Mouse (Mus musculus): Measurements from ENCODE around the gene Aox1.
A peak's percentile ranks its signal among the peaks of the same experiment; 100 is the strongest.

The Aox1 gene

GRCm38 (mm10) chr1:58112880-58113279 lies 83.1 kb downstream of the Aox1 start, which contains the start of gene Aox3:
Aox3 (plus strand) TSS chr1:58113130.
- DNase-seq, result peak; percentile 84 to 88

- no peak for DNase-seq
Observed at GRCm38 (mm10) chr1:58113441-58113840, 83.7 kb downstream of the Aox1 start.

- peak; percentile 46 to 61 for DNase-seq
Observed at GRCm38 (mm10) chr1:58114021-58114560, 84.4 kb downstream of the Aox1 start.

GRCm38 (mm10) chr1:58114666-58115375 lies 85.1 kb downstream of the Aox1 start:
- no peak for DNase-seq

GRCm38 (mm10) chr1:58118231-58118630 lies 88.5 kb downstream of the Aox1 start:
- no peak for DNase-seq

- DNase-seq, result no peak
Observed at GRCm38 (mm10) chr1:58124901-58125300, 95.2 kb downstream of the Aox1 start.

- no peak for DNase-seq
Observed at GRCm38 (mm10) chr1:58137891-58138290, 108.2 kb downstream of the Aox1 start.

- DNase-seq, result no peak
Observed at GRCm38 (mm10) chr1:58138986-58139385, 109.3 kb downstream of the Aox1 start.

GRCm38 (mm10) chr1:58140607-58141006 lies 110.9 kb downstream of the Aox1 start:
- DNase-seq, result no peak

GRCm38 (mm10) chr1:58144384-58145069 lies 114.8 kb downstream of the Aox1 start:
- peak in 1 of 2 experiments; percentile 11 for DNase-seq

- no peak for DNase-seq
Observed at GRCm38 (mm10) chr1:58146026-58146425, 116.3 kb downstream of the Aox1 start.

GRCm38 (mm10) chr1:58147776-58148175 lies 118.0 kb downstream of the Aox1 start:
- DNase-seq, result no peak

GRCm38 (mm10) chr1:58152247-58152646 lies 122.5 kb downstream of the Aox1 start:
- DNase-seq, result no peak
